Mouse (Mus musculus) liver, embryonic 16.5 days (tissue): ENCODE data around the gene Nostrin. TPM values are rescaled to one million over a fixed set of nuclear protein-coding genes. Genes with fewer than 3 reads are reported as not detected.

Experiments
- ATAC-seq: fragments of 200-750 bp; cut with Nextera tagmentation; 2 replicates; pipeline ENCODE4 v1.8.0; 2017; ENCODE audit warnings: low read depth, mild to moderate bottlenecking, moderate number of reproducible peaks, moderate library complexity
- H3K27ac ChIP-seq: fragments of 300-500 bp; sonication (generic); 2 replicates; pipeline ENCODE4 v1.5.1; 2014; ENCODE audit warnings: mild to moderate bottlenecking, low read length
- H3K27me3 ChIP-seq: fragments of 300-500 bp; sonication (generic); 2 replicates; pipeline ENCODE4 v1.6.1; 2014; ENCODE audit warnings: low read depth, low read length, mixed read lengths; ENCODE audit not compliant: control insufficient read depth, insufficient read depth
- H3K36me3 ChIP-seq: fragments of 300-500 bp; sonication (generic); 2 replicates; pipeline ENCODE4 v1.6.1; 2014; ENCODE audit warnings: mild to moderate bottlenecking; ENCODE audit not compliant: control insufficient read depth, insufficient read depth
- H3K4me1 ChIP-seq: fragments of 300-500 bp; sonication (generic); 2 replicates; pipeline ENCODE4 v1.6.1; 2014; ENCODE audit warnings: low read depth, low read length, mixed read lengths; ENCODE audit not compliant: control insufficient read depth
- H3K4me2 ChIP-seq: fragments of 300-500 bp; sonication (generic); 2 replicates; pipeline ENCODE4 v1.6.1; 2014; ENCODE audit warnings: low read depth, low read length, mixed read lengths
- H3K4me3 ChIP-seq: fragments of 300-500 bp; sonication (generic); 2 replicates; pipeline ENCODE4 v1.5.1; 2014; ENCODE audit warnings: low read depth, mild to moderate bottlenecking, low read length
- H3K9ac ChIP-seq: fragments of 300-500 bp; sonication (generic); 2 replicates; pipeline ENCODE4 v1.6.1; 2014; ENCODE audit warnings: low read depth, low read length
- H3K9me3 ChIP-seq: fragments of 300-500 bp; sonication (generic); replicated peaks from 2 replicates; pipeline ENCODE4 v1.6.1; 2016; ENCODE audit warnings: low read length; ENCODE audit not compliant: control insufficient read depth
- WGBS: fragments of 180-500 bp; shearing (Covaris S2); extraction: QIAGEN DNeasy Blood & Tissue Kit; methylation state at CpG from one replicate; pipeline ENCODE4 v1.1.7; 2014; ENCODE audit not compliant: insufficient replicate concordance; 5-methylcytosine and 5-hydroxymethylcytosine counted together
- polyA plus RNA-seq: library from polyadenylated mRNA; unstranded; fragments of >200 nt; fragmentation: Nextera tagmentation; extraction: Ambion mirVana; gene quantifications from 2 replicates; pipeline ENCODE4 v1.2.1, GENCODE M21; 2015

Gene Nostrin
- polyA plus RNA-seq, 1 experiment from 2014 or later: 7.2 TPM

DNA sequence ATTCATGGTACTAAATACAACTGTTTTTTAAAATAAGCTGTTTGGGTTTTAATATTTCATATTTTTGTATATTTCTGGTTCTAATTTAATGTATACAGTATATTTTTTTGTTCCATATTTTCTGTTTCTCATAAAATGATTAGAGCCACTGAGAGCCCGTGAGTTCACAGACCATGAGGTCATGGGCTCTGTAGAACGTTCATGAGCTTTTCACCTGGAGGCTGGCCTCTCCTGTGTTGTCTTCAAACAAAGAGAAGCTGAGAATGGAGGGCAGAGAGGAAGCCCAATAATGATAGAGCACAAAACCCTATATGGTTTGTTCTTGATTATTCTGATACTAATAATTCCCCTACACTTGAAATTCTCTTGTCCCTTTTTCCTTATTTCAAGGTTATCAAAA is 89.1 kb downstream of the Nostrin start:
- H3K36me3 ChIP-seq: no peaks in the 10 kb centered on the region
- H3K4me1 ChIP-seq: no peaks in the 10 kb centered on the region
- ATAC-seq: no peak
- H3K9ac ChIP-seq: no peak overlapping the region
- H3K9me3 ChIP-seq: no peaks in the 10 kb centered on the region
- no peak overlapping the region for H3K27ac ChIP-seq
- H3K4me3 ChIP-seq: no peak overlapping the region
- WGBS: 28% methylated on average over 2 of the region's 2 CpGs
- no peaks in the 10 kb centered on the region for H3K27me3 ChIP-seq
- no peak overlapping the region for H3K4me2 ChIP-seq

GRCm38 (mm10) chr2:69226876-69227275 is 91.3 kb downstream of the Nostrin start:
- no peaks in the 10 kb centered on the region for H3K9me3 ChIP-seq
- H3K9ac ChIP-seq: no peak overlapping the region
- no peak overlapping the region for H3K27ac ChIP-seq
- no peak for ATAC-seq
- H3K4me3 ChIP-seq: no peak overlapping the region
- no peaks in the 10 kb centered on the region for H3K27me3 ChIP-seq
- H3K36me3 ChIP-seq: no peaks in the 10 kb centered on the region
- no peaks in the 10 kb centered on the region for H3K4me1 ChIP-seq
- WGBS: 70% methylated on average over 9 of the region's 9 CpGs
- no peak overlapping the region for H3K4me2 ChIP-seq

DNA sequence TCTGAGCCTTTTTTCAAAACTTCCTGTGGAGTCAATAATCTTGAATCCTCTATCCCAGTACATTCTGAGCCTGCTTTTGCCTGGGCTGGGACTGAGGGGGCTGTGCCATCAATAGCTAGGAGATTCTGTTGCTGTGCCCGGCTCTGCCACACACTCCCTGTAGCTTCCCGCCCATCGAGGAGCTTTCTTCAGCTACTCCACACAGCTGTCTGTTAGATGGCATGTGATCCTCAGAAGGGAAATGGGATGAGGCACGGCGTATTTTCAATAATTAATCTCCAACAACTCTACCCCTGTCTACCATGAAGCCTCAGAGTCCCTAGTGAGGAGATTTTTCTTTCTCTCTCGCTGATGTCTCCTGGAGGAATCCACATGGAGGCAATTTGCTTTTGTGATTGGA is 93.0 kb downstream of the Nostrin start:
- H3K27me3 ChIP-seq: no peaks in the 10 kb centered on the region
- no peak overlapping the region for H3K27ac ChIP-seq
- WGBS: 64% methylated on average over 6 of the region's 6 CpGs
- H3K4me1 ChIP-seq: no peaks in the 10 kb centered on the region
- H3K4me3 ChIP-seq: no peak overlapping the region
- H3K4me2 ChIP-seq: no peak overlapping the region
- no peak for ATAC-seq
- H3K36me3 ChIP-seq: no peaks in the 10 kb centered on the region
- no peaks in the 10 kb centered on the region for H3K9me3 ChIP-seq
- H3K9ac ChIP-seq: no peak overlapping the region

DNA sequence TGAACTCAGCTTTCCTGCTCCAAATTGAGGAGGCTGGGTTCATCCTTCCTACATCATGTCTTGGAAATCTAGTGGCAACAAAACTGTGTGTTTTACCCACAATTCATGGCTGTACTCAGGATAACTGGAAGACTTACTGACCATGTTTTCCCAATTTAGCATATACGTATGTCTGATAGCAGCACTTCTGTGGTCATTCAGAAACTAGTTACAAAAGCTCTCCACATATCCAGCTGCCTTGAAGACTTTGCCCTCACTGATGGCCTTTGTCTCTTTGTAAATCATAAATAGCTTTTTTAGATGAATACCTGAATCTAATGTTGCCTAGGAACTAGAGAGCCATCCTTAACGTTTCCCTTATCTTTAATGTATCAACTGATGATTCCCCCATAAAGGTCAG is 94.5 kb downstream of the Nostrin start:
- Histone ChIP-seq H3K4me2 (no peak overlapping the region), H3K9me3 (no peaks in the 10 kb centered on the region), H3K4me3 (no peak overlapping the region), H3K36me3 (no peaks in the 10 kb centered on the region), H3K9ac (no peak overlapping the region), H3K27me3 (no peaks in the 10 kb centered on the region), H3K27ac (no peak overlapping the region), H3K4me1 (no peaks in the 10 kb centered on the region)
- 61% methylated on average over 2 of the region's 2 CpGs for WGBS
- no peak for ATAC-seq

DNA sequence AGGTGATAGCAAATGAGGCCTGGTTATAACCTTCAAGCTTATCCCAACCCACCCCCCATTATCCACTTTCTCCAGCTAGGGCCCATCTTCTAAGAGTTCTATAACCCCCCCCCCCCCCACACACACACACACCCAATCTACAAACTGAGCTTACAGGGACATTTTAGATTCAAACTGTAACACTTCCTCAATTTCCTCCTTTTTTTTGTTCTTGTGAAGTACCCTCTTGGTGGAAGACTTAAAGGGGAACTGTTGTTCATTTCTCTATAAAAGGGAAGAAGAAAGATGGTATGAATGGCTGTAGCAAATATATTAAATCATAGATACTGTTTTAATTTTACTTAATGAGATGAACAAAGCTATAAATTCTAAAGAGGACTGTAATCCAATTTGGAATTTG is 96.5 kb downstream of the Nostrin start:
- Histone ChIP-seq H3K27me3 (no peaks in the 10 kb centered on the region), H3K9me3 (no peaks in the 10 kb centered on the region), H3K36me3 (no peaks in the 10 kb centered on the region; the same call in 1 of the 2 replicates), H3K27ac (no peak overlapping the region), H3K4me1 (no peaks in the 10 kb centered on the region), H3K4me3 (no peak overlapping the region), H3K4me2 (no peak overlapping the region), H3K9ac (no peak overlapping the region)
- no peak for ATAC-seq

- H3K9me3 ChIP-seq: no peaks in the 10 kb centered on the region
- H3K4me2 ChIP-seq: no peak overlapping the region
- no peak overlapping the region for H3K9ac ChIP-seq
- H3K4me3 ChIP-seq: no peak overlapping the region
- no peak overlapping the region for H3K27ac ChIP-seq
- ATAC-seq: no peak
- WGBS: 70% methylated on average over 5 of the region's 5 CpGs
- H3K36me3 ChIP-seq: no peaks in the 10 kb centered on the region; the same call in 1 of the 2 replicates
- H3K4me1 ChIP-seq: no peaks in the 10 kb centered on the region
- no peaks in the 10 kb centered on the region for H3K27me3 ChIP-seq
These were observed 99.5 kb downstream of the Nostrin start for GRCm38 (mm10) chr2:69234976-69235678.

Other genes with a start within 250 kb of the Nostrin start
- gene Spc25, start 70.4 kb downstream of the Nostrin start, polyA plus RNA-seq: 119 and 126 TPM in 2 replicates
- not detected in 2 replicates for gene G6pc2, start 75.3 kb downstream of the Nostrin start, polyA plus RNA-seq
- 18.7 and 20.9 TPM in 2 replicates for gene Abcb11, start 206.8 kb downstream of the Nostrin start, polyA plus RNA-seq
- gene Dhrs9, start 244.6 kb downstream of the Nostrin start, polyA plus RNA-seq: 0.14 and 0.22 TPM in 2 replicates